Mouse (Mus musculus) thymus, adult 2 months (tissue): ENCODE measurements around the gene Dcpp2.

Source experiments
- CTCF ChIP-seq: fragments of 200-500 bp; IDR thresholded peaks from 2 replicates; pipeline ENCODE4 v1.5.1; 2012; ENCODE audit warnings: mild to moderate bottlenecking, control low read depth, low read length, moderate library complexity, borderline replicate concordance; ENCODE audit not compliant: control insufficient read depth, poor library complexity, insufficient read depth; ENCODE audit errors: extremely low read depth
- POLR2A ChIP-seq: fragments of 200-500 bp; IDR thresholded peaks from 2 replicates; pipeline ENCODE4 v1.6.1; 2012; ENCODE audit warnings: mild to moderate bottlenecking, low read length, control low read depth, moderate library complexity; ENCODE audit not compliant: control insufficient read depth, poor library complexity, insufficient read depth; ENCODE audit errors: extremely low read depth

GRCm38 (mm10) chr17:23873884-23874856 lies 6.5 kb upstream of the Dcpp2 start:
- TF ChIP-seq POLR2A, result no peak
- TF ChIP-seq CTCF, result no peak
